Mouse (Mus musculus): ENCODE data around the gene Mok.
"Not testable (repeated sequence)": the region's sequence is repeated elsewhere in the genome, so short reads cannot be mapped to it uniquely, and the experiment has no call there.

- TF ChIP-seq POLR2A (IDR thresholded peaks at IDR 0.05; ENCODE audit: borderline replicate concordance, extremely low read depth, insufficient read depth, insufficient read length, poor library complexity, severe bottlenecking); CTCF (IDR thresholded peaks at IDR 0.05; ENCODE audit: borderline replicate concordance, extremely low read depth, insufficient read depth, insufficient read length): not testable (repeated sequence)
These were observed 17.9 kb upstream of the Mok start for GRCm38 (mm10) chr12:110858681-110859080.
